Mouse (Mus musculus) heart, embryonic 16.5 days (tissue): ENCODE measurements around the gene Ngfr. TPM values are rescaled to one million over a fixed set of nuclear protein-coding genes. Genes with fewer than 3 reads are reported as not detected.
A peak's percentile ranks its signal among the peaks of the same experiment; 100 is the strongest.

Experiments
- ATAC-seq: fragments of 200-750 bp; cut with Nextera tagmentation; replicated peaks from 2 replicates; pipeline ENCODE4 v1.8.0; 2017; ENCODE audit warnings: moderate number of reproducible peaks; ENCODE audit not compliant: insufficient read depth, low FRiP score; ENCODE audit errors: extremely low read depth
- H3K27ac ChIP-seq: fragments of 300-500 bp; sonication (generic); 2 replicates; pipeline ENCODE4 v1.5.1; 2014; ENCODE audit warnings: mild to moderate bottlenecking, low read length, control low read depth, moderate library complexity
- H3K27me3 ChIP-seq: fragments of 300-500 bp; sonication (generic); 2 replicates; pipeline ENCODE4 v1.6.1; 2014; ENCODE audit warnings: low read length, mixed read lengths; ENCODE audit not compliant: control insufficient read depth, insufficient read depth
- H3K36me3 ChIP-seq: fragments of 300-500 bp; sonication (generic); 2 replicates; pipeline ENCODE4 v1.6.1; 2014; ENCODE audit not compliant: control insufficient read depth, insufficient read depth
- H3K4me1 ChIP-seq: fragments of 300-500 bp; sonication (generic); 2 replicates; pipeline ENCODE4 v1.6.1; 2014; ENCODE audit warnings: low read length, mixed read lengths; ENCODE audit not compliant: control insufficient read depth, insufficient read depth
- H3K4me2 ChIP-seq: fragments of 300-500 bp; sonication (generic); 2 replicates; pipeline ENCODE4 v1.6.1; 2014; ENCODE audit warnings: low read depth, mild to moderate bottlenecking, control low read depth, low read length
- H3K4me3 ChIP-seq: fragments of 300-500 bp; sonication (generic); 2 replicates; pipeline ENCODE4 v1.5.1; 2014; ENCODE audit warnings: mild to moderate bottlenecking, control low read depth, low read length
- H3K9ac ChIP-seq: fragments of 300-500 bp; sonication (generic); 2 replicates; pipeline ENCODE4 v1.6.1; 2014; ENCODE audit warnings: low read length, control low read depth
- H3K9me3 ChIP-seq: fragments of 300-500 bp; sonication (generic); replicated peaks from 2 replicates; pipeline ENCODE4 v1.6.1; 2016; ENCODE audit warnings: low read length; ENCODE audit not compliant: control insufficient read depth
- WGBS: fragments of 180-500 bp; shearing (Covaris S2); extraction: QIAGEN DNeasy Blood & Tissue Kit; methylation state at CpG from one replicate; pipeline ENCODE4 v1.1.7; 2014; 5-methylcytosine and 5-hydroxymethylcytosine counted together
- polyA plus RNA-seq: library from polyadenylated mRNA; unstranded; fragments of >200 nt; fragmentation: Nextera tagmentation; extraction: Ambion mirVana; gene quantifications from 2 replicates; pipeline ENCODE4 v1.2.1, GENCODE M21; 2015

The Ngfr gene
- polyA plus RNA-seq, 1 experiment from 2014 or later, result 5.3 TPM

DNA sequence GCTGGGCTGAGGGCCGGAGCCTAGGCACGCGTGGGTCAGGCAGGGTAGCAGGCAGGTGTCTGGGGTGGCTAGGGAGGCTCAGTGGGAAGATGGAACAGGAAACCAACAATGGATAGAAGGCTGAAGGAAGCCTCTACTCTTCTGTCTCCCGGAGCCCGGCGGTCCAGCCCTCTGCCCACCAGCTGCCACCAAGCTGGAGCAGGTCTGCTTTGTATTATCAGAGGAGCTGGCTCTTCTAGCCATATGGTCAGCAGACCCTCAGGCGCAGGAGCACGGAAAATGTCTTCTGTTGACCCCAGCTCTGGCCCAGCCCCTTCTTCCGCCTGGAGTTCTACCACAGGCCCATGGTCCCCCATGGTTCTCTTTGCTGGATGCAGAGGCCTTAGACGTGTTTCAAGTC is 22.2 kb downstream of the Ngfr start:
- 90% methylated on average over 10 of the region's 10 CpGs for whole genome bisulfite sequencing
- Histone ChIP-seq H3K4me3 (no peak overlapping the region), H3K4me2 (no peak overlapping the region), H3K36me3 (no peaks in the 10 kb centered on the region), H3K9me3 (0 out of 2 replicates have a peak, but pooled peaks cover 2% of the 10 kb centered on the region), H3K27ac (no peak overlapping the region), H3K9ac (no peak overlapping the region), H3K4me1 (0 out of 2 replicates have a peak, but pooled peaks cover 2% of the 10 kb centered on the region), H3K27me3 (no peaks in the 10 kb centered on the region; the same call in 1 of the 2 replicates)
- ATAC-seq, result no peak

DNA sequence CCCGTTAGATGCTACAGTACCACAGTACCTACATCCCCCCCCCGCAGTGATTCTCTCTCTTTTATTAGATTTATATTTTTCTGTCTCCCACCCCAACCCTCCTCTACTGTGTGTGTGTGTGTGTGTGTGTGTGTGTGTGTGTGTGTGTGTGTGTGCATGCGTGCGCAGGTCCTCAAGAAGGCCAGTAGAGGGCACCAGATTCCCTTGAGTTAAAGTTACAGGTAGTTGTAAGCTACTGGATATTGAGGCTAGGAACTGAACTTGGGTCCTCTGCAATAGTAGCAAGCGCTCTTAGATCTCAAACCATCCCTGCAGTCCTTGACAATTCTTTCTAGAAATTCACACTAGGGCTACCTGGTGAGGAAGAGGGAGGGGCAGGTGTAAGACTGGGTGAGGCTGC is 23.7 kb downstream of the Ngfr start:
- H3K4me3 ChIP-seq, result no peak overlapping the region
- 0 out of 2 replicates have a peak, but pooled peaks cover 2% of the 10 kb centered on the region for H3K9me3 ChIP-seq
- no peaks in the 10 kb centered on the region for H3K36me3 ChIP-seq
- no peaks in the 10 kb centered on the region for H3K27me3 ChIP-seq
- ATAC-seq, result no peak
- H3K4me2 ChIP-seq, result no peak overlapping the region
- H3K9ac ChIP-seq, result no peak overlapping the region
- H3K27ac ChIP-seq, result no peak overlapping the region
- H3K4me1 ChIP-seq, result 0 out of 2 replicates have a peak, but pooled peaks cover 2% of the 10 kb centered on the region
- 92% methylated on average over 5 of the region's 5 CpGs for WGBS

DNA sequence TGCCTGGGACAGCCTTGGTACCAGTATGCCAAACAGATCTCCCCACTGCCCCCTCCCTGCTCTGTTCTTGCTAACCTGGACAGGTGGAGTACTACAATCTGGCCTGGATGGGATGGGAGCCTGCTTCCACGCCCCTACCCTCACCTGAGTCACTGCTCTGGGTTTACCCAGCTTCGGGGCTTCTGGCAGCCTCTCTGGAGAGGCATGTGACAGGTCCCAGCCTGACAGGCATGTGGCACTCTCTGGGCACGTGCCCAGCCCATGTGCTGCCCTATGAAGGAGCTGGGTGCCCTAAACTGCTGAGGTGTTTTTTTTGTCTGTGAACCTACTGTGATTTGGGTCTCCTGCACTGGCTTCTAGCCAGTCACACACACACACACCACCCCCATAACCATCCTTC is 26.8 kb downstream of the Ngfr start:
- H3K9me3 ChIP-seq, result 0 out of 2 replicates have a peak, but pooled peaks cover 2% of the 10 kb centered on the region
- no peaks in the 10 kb centered on the region for H3K27me3 ChIP-seq
- WGBS, result 49% methylated on average over 3 of the region's 3 CpGs
- 0 out of 2 replicates have a peak, but pooled peaks have one; percentile 47 for ATAC-seq
- H3K4me2 ChIP-seq, result no peak overlapping the region
- H3K27ac ChIP-seq, result no peak overlapping the region
- no peaks in the 10 kb centered on the region for H3K36me3 ChIP-seq
- no peak overlapping the region for H3K9ac ChIP-seq
- no peak overlapping the region for H3K4me3 ChIP-seq
- no peaks in the 10 kb centered on the region for H3K4me1 ChIP-seq

DNA sequence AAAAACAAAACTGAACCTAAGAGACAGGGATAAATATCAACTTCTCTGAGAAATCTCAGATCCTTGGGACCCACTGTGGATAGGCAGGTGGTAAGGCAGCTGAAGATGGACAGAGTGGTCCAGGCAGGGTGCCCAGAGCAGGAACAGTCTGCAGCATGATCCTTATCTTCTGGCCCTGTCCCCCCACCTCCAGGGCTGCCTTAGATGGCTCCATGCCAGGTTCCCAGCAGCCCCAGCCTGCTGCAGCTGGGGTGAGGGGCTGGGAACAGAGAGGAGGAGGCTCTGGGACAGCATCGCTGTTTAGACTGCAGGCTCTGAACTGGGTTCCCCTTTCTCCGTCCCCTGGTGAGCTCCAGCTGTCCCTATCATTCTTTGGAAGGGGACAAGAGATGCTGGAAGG is 27.8 kb downstream of the Ngfr start:
- 60% methylated on average over 2 of the region's 2 CpGs for WGBS
- ATAC-seq, result no peak
- Histone ChIP-seq H3K9me3 (0 out of 2 replicates have a peak, but pooled peaks cover 2% of the 10 kb centered on the region), H3K9ac (no peak overlapping the region), H3K4me3 (no peak overlapping the region), H3K4me1 (no peaks in the 10 kb centered on the region), H3K36me3 (no peaks in the 10 kb centered on the region), H3K27ac (no peak overlapping the region), H3K27me3 (no peaks in the 10 kb centered on the region), H3K4me2 (no peak overlapping the region)

DNA sequence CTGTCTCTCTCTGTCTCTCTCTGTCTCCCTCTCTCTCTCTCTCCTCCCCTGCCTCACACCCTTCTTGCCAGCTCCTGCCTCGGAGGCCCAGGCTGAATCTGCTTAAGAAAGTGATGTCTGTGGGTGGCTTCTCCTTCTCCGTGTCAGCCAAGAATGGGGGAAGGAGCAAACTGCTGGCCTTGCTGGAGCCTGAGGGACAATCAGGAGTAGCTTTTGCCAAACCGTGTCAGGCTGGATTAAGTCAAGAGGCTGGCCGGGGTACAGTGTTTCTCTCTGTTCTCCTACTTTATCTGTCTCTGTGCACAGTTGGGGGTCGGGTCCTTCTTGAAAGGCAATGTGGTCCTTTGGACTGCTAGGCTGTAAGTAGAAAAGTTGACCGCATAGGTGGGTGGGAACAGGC is 29.8 kb downstream of the Ngfr start:
- Histone ChIP-seq H3K27ac (no peak overlapping the region), H3K36me3 (no peaks in the 10 kb centered on the region)

GRCm38 (mm10) chr11:95557032-95557431 is 30.5 kb downstream of the Ngfr start:
- Histone ChIP-seq H3K36me3 (no peaks in the 10 kb centered on the region), H3K27ac (no peak overlapping the region), H3K4me3 (no peak overlapping the region), H3K4me1 (no peaks in the 10 kb centered on the region), H3K9ac (no peak overlapping the region), H3K4me2 (no peak overlapping the region), H3K9me3 (no peaks in the 10 kb centered on the region), H3K27me3 (no peaks in the 10 kb centered on the region)
- no peak for ATAC-seq
- 74% methylated on average over 6 of the region's 6 CpGs for WGBS

More for the DNA sequence above, 29.8 kb downstream of the Ngfr start:
- Histone ChIP-seq H3K9me3 (no peaks in the 10 kb centered on the region), H3K4me3 (no peak overlapping the region), H3K4me1 (no peaks in the 10 kb centered on the region), H3K9ac (no peak overlapping the region), H3K4me2 (no peak overlapping the region), H3K27me3 (no peaks in the 10 kb centered on the region)
- ATAC-seq, result no peak
- WGBS, result 33% methylated on average over 6 of the region's 6 CpGs

DNA sequence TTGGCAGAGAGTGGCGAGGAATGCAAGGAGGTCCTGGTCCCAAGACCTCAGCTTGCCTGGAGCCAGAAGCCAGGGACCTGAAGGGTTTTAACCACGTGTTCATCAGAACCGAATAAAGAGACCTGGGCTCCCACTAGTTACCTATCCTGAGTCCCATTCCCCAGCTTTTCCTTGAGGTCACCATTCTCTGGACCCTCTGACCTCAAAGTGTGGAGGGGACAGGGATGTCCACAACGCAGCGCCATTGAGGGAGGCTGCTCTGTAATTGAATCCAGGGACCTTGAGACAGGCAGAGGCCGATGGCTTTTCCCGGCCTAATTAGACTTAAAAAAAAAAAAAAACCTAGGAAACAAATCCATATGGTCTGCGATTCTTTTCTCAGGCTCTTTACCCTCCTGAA is 32.3 kb downstream of the Ngfr start:
- H3K9ac ChIP-seq, result no peak overlapping the region
- no peak overlapping the region for H3K4me3 ChIP-seq
- H3K4me1 ChIP-seq, result no peaks in the 10 kb centered on the region
- no peak overlapping the region for H3K27ac ChIP-seq
- no peaks in the 10 kb centered on the region for H3K9me3 ChIP-seq
- ATAC-seq, result no peak
- no peak overlapping the region for H3K4me2 ChIP-seq
- no peaks in the 10 kb centered on the region for H3K27me3 ChIP-seq
- H3K36me3 ChIP-seq, result no peaks in the 10 kb centered on the region
- WGBS, result 52% methylated on average over 8 of the region's 8 CpGs

GRCm38 (mm10) chr11:95550301-95551021 is 37.1 kb downstream of the Ngfr start:
- H3K4me1 ChIP-seq, result peaks cover 6% of the 10 kb centered on the region; the same call in 1 of the 2 replicates
- 80% methylated on average over 12 of the region's 12 CpGs for WGBS
- no peaks in the 10 kb centered on the region for H3K27me3 ChIP-seq
- no peak overlapping the region for H3K4me3 ChIP-seq
- no peak for ATAC-seq
- H3K27ac ChIP-seq, result no peak overlapping the region
- H3K4me2 ChIP-seq, result no peak overlapping the region
- no peak overlapping the region for H3K9ac ChIP-seq
- H3K36me3 ChIP-seq, result no peaks in the 10 kb centered on the region
- no peaks in the 10 kb centered on the region for H3K9me3 ChIP-seq

DNA sequence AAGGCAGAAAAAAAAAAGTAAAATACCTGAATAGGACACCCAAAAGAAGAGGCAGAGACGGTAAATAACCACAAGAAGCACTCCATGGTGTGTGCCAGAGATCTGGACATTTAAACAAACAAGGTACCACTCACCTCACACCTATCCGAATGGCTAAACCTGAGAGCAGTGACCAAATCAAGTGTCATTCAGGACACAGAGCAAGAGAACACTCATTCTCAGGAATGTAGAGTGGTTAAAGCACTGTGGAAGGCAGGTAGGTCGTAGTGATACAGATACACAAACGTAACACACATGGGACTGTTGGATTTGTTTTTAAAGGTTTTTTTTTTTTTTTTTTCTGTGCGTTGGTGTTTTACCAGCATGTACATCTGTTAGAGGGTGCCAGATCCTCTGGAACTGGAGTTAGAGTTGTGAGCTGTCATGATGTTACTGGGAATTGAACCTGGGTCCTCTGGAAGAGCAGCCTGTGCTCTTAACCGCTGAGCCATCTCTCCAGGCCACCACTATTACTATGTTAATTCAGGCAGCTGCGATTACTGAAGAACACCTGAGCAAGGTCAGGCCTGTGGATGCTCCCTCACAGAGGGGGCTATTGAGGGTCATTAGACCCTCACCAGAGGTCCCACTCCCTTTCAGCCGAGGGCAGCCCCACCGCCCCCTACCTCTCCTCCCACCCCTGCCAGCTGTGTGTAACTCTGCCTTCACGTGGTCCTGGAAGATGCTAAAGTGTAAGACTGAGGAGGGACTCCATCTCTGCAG is 41.3 kb downstream of the Ngfr start:
- H3K36me3 ChIP-seq, result no peaks in the 10 kb centered on the region
- H3K27me3 ChIP-seq, result peaks cover 2% of the 10 kb centered on the region; the same call in 1 of the 2 replicates
- H3K9ac ChIP-seq, result no peak overlapping the region
- no peak overlapping the region for H3K27ac ChIP-seq
- ATAC-seq, result no peak
- no peaks in the 10 kb centered on the region for H3K9me3 ChIP-seq
- H3K4me1 ChIP-seq, result peaks cover 9% of the 10 kb centered on the region
- H3K4me3 ChIP-seq, result no peak overlapping the region
- no peak overlapping the region for H3K4me2 ChIP-seq
- 68% methylated on average over 10 of the region's 10 CpGs for WGBS
